Mouse (Mus musculus) left cerebral cortex, adult 6 months (tissue): Measurements from ENCODE around the gene Slamf9. TPM values are rescaled to one million over a fixed set of nuclear protein-coding genes. Genes with fewer than 3 reads are reported as not detected.

Experiments used
- long read RNA-seq, 2 experiments: library from polyadenylated mRNA; unstranded; transcript quantifications; one replicate each; pipeline ENCODE4 v2.0.0; 2019 to 2020
- polyA plus RNA-seq: library from polyadenylated mRNA; unstranded; fragments of <200 nt; fragmentation: Nextera tagmentation; gene quantifications from 2 replicates; pipeline ENCODE4 v1.2.3, GENCODE M21; 2021

Slamf9 gene
- 1.7 and 2.5 TPM in 2 replicates for polyA plus RNA-seq
- long read RNA-seq, experiment 1, partial matches to known transcripts: 0 of 2 reads
- long read RNA-seq, experiment 1, other reads (novel, unspliced or antisense): 0 of 2 reads
- long read RNA-seq, experiment 2, partial matches to known transcripts: 0 of 1 reads
- long read RNA-seq, experiment 2, other reads (novel, unspliced or antisense): 0 of 1 reads

DNA sequence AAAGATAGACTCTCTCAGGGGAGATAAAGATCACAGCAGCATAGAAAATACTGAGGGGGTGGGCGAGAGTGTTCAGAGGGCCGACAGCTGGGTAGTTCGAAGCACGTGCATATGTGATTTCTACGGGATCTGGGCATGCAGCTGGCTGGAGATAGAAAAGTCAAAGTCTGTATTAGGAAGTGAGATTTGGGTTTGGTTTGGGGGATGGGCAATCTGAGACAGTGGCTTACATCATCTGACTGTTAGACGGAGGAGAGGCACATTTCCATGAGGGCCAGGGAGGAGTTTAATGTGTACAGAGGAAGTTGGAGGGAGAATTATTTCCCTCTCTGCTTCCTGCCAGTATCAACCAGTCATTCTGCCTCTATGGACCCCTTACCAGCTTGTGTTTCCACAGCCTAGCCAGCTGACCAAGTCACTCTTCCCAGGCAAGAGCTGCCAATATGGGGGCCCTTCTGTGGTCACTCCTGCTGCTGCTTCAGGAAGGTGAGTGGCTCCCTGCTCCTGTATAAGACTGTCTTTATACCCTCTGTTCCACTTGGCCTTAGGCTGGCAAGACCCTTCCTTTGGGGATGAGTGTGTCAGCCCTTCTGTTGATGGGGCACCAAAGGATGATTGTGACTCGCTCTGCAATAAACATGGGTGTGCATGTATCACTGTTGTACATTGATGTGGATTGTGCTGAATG, at the start of gene Slamf9:
Gene Slamf9 (plus strand): TSS at position 305 of the 688 bp plus-strand sequence.

DNA sequence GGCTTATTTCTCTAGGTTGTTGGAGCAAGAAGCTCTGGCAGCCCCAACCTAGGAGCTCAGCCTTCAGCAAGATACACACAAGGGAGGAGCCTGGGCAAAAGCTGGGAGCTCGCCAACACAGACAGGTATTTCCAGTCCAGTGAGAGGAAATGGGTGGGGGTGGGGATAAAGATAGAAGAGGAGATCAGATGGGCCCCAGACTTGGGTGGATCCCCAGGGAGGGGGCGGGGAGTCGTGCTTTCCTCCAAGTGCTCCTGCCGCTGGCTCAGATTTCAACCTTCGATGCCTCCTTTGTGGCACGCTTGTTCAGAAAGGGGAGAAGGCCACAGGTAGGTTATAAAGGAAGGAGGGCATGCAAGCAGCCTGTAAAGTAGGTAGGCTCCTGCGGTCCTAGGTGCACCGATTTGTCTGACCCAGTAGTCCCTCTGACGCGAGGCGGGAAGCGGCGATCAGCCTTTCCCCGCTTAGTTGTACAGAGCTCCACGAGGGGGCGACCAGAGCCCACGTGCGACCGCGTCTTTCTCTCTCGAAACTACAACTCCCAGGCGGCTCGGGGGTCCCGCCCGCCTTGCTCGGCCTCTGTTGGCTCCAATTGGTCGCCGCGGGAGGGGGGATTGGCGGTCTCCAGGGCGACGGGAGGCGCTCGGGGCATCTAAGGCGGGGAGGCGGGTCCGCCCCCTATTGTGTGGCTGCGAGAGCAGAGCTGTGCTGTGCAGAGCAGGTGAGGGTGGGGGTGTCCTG, 6.6 kb downstream of the Slamf9 start, which contains the start of gene Igsf9:
Gene Igsf9 (plus strand): TSS at position 249 of the 741 bp plus-strand sequence.

DNA sequence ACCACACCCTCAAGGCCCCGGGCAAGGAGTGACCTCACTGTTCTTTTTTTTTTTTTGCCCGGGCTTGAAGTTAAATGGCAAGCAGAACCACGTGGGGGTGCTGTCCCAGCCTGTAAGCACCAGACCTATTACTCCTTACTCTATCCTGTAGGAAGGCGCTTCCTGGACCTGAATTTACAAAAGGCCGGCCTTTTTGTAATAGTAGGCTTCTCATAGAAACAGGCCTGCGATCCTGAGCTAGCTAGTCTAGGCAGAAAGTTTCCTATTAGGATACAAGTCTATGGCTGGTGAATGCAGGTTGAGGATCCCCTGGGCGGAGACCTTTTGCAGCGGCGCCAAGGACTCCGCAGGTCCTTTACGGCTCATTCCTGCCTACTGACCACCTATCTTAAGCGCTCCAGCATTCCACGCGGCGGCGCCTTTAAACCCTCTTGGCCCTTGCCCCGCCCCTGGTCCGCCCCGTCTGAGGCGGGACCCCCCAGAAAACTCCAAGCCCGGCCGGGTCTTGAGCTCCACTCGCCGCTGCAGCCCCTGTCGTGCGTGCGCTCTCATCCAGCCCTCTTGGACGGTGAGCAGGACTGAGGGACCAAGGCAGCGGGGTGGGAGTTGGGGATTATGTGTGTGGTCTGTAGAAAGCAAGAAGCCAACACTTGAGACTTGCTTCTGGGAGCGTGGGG, 24.7 kb downstream of the Slamf9 start, which contains the start of gene Tagln2:
Gene Tagln2 (plus strand): TSS at position 283 of the 677 bp plus-strand sequence.

DNA sequence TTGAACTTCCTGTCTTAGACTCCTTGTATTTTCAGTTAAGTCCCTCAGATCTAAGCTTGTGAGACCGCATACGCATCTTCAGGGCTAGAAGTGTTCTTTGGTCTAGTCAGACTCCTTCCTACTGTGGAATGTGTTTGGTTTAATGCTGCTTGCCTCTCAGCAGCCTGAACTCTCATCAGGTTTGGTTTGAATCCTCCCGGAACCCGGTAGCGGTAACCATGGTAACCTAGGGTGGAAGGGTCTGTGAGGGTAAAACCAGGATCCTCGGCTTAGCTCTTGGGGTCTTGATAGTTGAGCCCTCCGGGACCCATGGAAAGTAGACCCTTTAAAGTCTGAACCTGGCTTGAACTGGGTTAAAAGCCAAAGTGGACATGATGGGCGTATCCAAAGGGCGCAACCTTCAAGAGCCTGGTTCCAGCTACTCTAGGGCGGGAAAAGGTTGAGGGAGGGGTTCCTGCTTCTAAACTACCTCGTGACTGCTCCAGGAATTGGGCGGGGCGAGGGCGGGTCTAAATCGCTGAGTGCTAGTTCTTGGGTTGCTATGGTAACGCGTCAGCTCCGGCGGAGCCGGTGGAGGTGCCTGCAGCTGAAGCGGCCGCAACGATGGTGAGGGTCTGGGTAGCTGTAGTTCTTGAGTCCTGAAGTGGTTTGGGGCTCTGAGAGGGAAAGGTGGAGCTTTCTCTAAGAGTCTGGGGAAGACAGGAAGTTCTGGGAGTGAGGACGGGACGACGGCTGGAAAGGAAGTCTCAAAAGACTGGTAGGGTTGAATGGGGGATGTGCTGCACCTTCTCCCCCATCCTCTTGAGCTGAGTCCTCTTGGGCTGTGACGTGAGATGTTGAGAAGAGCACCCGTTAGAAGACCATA, 45.6 kb downstream of the Slamf9 start, which contains the start of gene Cfap45:
Gene Cfap45 (plus strand): TSS at position 226 of the 865 bp plus-strand sequence.

Other genes starting within 250 kb of the Slamf9 start
- not detected in 2 replicates for gene Atp1a4, start 216.9 kb upstream of the Slamf9 start, polyA plus RNA-seq
- 86.2 and 162 TPM in 2 replicates for gene Igsf8, start 213.7 kb upstream of the Slamf9 start, polyA plus RNA-seq
- gene Atp1a2, start 177.3 kb upstream of the Slamf9 start, polyA plus RNA-seq: 163 and 316 TPM in 2 replicates
- gene Kcnj9, start 146.0 kb upstream of the Slamf9 start, polyA plus RNA-seq: 26.4 and 33.0 TPM in 2 replicates
- gene Kcnj10, start 134.1 kb upstream of the Slamf9 start, polyA plus RNA-seq: 19.5 and 24.3 TPM in 2 replicates
- gene Pigm, start 98.8 kb upstream of the Slamf9 start, polyA plus RNA-seq: 2.0 and 2.2 TPM in 2 replicates
- 1.2 and 2.2 TPM in 2 replicates for gene Igsf9, start 6.4 kb downstream of the Slamf9 start, polyA plus RNA-seq
- gene Tagln2, start 24.7 kb downstream of the Slamf9 start, polyA plus RNA-seq: 7.8 and 11.2 TPM in 2 replicates
- gene Cfap45, start 45.4 kb downstream of the Slamf9 start, polyA plus RNA-seq: 3.3 and 4.1 TPM in 2 replicates
- gene Vsig8, start 80.6 kb downstream of the Slamf9 start, polyA plus RNA-seq: 0.22 and 0.49 TPM in 2 replicates
- 0.25 and 0.33 TPM in 2 replicates for gene Slamf8, start 115.2 kb downstream of the Slamf9 start, polyA plus RNA-seq
- gene Fcrl6, start 127.2 kb downstream of the Slamf9 start, polyA plus RNA-seq: 0.09 TPM in 1 of 2 replicates, not detected in the other
- gene Dusp23, start 157.6 kb downstream of the Slamf9 start, polyA plus RNA-seq: 9.6 and 10.7 TPM in 2 replicates
- gene Crp, start 222.7 kb downstream of the Slamf9 start, polyA plus RNA-seq: not detected in 2 replicates